Mouse (Mus musculus) hindbrain, embryonic 13.5 days (tissue): ENCODE measurements at regions not wholly inside any gene's neighbourhood (a gene's known extent, or its start where the extent isn't known, plus 50 kb on each side); places are given as distances from the start of the nearest gene placed in this dataset.

Experiments
- ATAC-seq: fragments of 200-750 bp; cut with Nextera tagmentation; 2 replicates; pipeline ENCODE4 v1.8.0; 2017; ENCODE audit warnings: moderate TSS enrichment; ENCODE audit not compliant: low FRiP score
- H3K27ac ChIP-seq: fragments of 300-500 bp; sonication (generic); 2 replicates; pipeline ENCODE4 v1.5.1; 2015; ENCODE audit warnings: inconsistent platforms, mild to moderate bottlenecking, moderate library complexity
- H3K27me3 ChIP-seq: fragments of 300-500 bp; sonication (generic); 2 replicates; pipeline ENCODE4 v1.6.1; 2015; ENCODE audit warnings: mild to moderate bottlenecking, inconsistent platforms
- H3K36me3 ChIP-seq: fragments of 300-500 bp; sonication (generic); 2 replicates; pipeline ENCODE4 v1.6.1; 2015; ENCODE audit warnings: mild to moderate bottlenecking, inconsistent platforms
- H3K4me1 ChIP-seq: fragments of 300-500 bp; sonication (generic); replicated peaks from 2 replicates; pipeline ENCODE4 v1.6.1; 2015; ENCODE audit warnings: inconsistent platforms
- H3K4me2 ChIP-seq: fragments of 300-500 bp; sonication (generic); 2 replicates; pipeline ENCODE4 v1.6.1; 2015; ENCODE audit warnings: inconsistent platforms, mild to moderate bottlenecking, moderate library complexity
- H3K4me3 ChIP-seq: fragments of 300-500 bp; sonication (generic); 2 replicates; pipeline ENCODE4 v1.5.1; 2015; ENCODE audit warnings: mild to moderate bottlenecking, inconsistent platforms
- H3K9ac ChIP-seq: fragments of 300-500 bp; sonication (generic); 2 replicates; pipeline ENCODE4 v1.6.1; 2015; ENCODE audit warnings: mild to moderate bottlenecking, inconsistent platforms
- H3K9me3 ChIP-seq: fragments of 300-500 bp; sonication (generic); 2 replicates; pipeline ENCODE4 v1.6.1; 2016; ENCODE audit warnings: inconsistent platforms
- WGBS: fragments of 180-500 bp; shearing (Covaris S2); methylation state at CpG from one replicate; pipeline ENCODE4 v1.1.7; 2015; 5-methylcytosine and 5-hydroxymethylcytosine counted together

- ATAC-seq = no peak
- H3K4me3 ChIP-seq = no peak overlapping the region
- H3K27me3 ChIP-seq = peaks cover 49% of the 10 kb centered on the region
- no peaks in the 10 kb centered on the region for H3K9me3 ChIP-seq
- peaks cover 13% of the 10 kb centered on the region for H3K4me1 ChIP-seq
- no peak overlapping the region for H3K27ac ChIP-seq
- no peak overlapping the region for H3K4me2 ChIP-seq
- 73% methylated on average over 7 of the region's 7 CpGs for WGBS
- no peak overlapping the region for H3K9ac ChIP-seq
- no peaks in the 10 kb centered on the region for H3K36me3 ChIP-seq
These were observed 122.1 kb upstream of the Hes1 start for GRCm38 (mm10) chr16:29942111-29942510.

GRCm38 (mm10) chr16:29943963-29944860 is 120.0 kb upstream of the Hes1 start:
- Histone ChIP-seq H3K27me3 (peaks cover 55% of the 10 kb centered on the region), H3K4me1 (peaks cover 13% of the 10 kb centered on the region), H3K4me2 (no peak overlapping the region), H3K9ac (no peak overlapping the region), H3K27ac (no peak overlapping the region), H3K9me3 (no peaks in the 10 kb centered on the region), H3K4me3 (no peak overlapping the region), H3K36me3 (no peaks in the 10 kb centered on the region)
- WGBS = 88% methylated on average over 10 of the region's 10 CpGs
- no peak for ATAC-seq

- Histone ChIP-seq H3K4me2 (no peak overlapping the region), H3K4me1 (peaks cover 16% of the 10 kb centered on the region), H3K9ac (no peak overlapping the region), H3K9me3 (no peaks in the 10 kb centered on the region), H3K36me3 (no peaks in the 10 kb centered on the region), H3K27ac (no peak overlapping the region), H3K4me3 (no peak overlapping the region), H3K27me3 (peaks cover 48% of the 10 kb centered on the region)
- WGBS = 47% methylated on average over 5 of the region's 5 CpGs
- ATAC-seq = no peak
These were observed 119.2 kb upstream of the Hes1 start for GRCm38 (mm10) chr16:29944966-29945365.

- H3K9ac ChIP-seq = peak overlapping the region; percentile 61
- H3K27me3 ChIP-seq = peaks cover 47% of the 10 kb centered on the region
- H3K4me2 ChIP-seq = peak overlapping the region; percentile 69
- 22% methylated on average over 9 of the region's 9 CpGs for WGBS
- H3K4me1 ChIP-seq = peaks cover 20% of the 10 kb centered on the region
- no peak for ATAC-seq
- peak overlapping the region; percentile 40 for H3K4me3 ChIP-seq
- H3K27ac ChIP-seq = peak overlapping the region; percentile 52; the same call in 1 of the 2 replicates
- no peaks in the 10 kb centered on the region for H3K9me3 ChIP-seq
- H3K36me3 ChIP-seq = no peaks in the 10 kb centered on the region
These were observed 118.8 kb upstream of the Hes1 start for GRCm38 (mm10) chr16:29945376-29945890.

GRCm38 (mm10) chr16:29945891-29946598 is 118.1 kb upstream of the Hes1 start:
- H3K4me2 ChIP-seq = peak overlapping the region; percentile 69
- H3K27ac ChIP-seq = peak overlapping the region; percentile 52
- peak overlapping the region; percentile 40 for H3K4me3 ChIP-seq
- 3% methylated on average over 39 of the region's 39 CpGs for WGBS
- H3K9me3 ChIP-seq = no peaks in the 10 kb centered on the region
- H3K27me3 ChIP-seq = peaks cover 45% of the 10 kb centered on the region
- peak overlapping the region; percentile 61 for H3K9ac ChIP-seq
- ATAC-seq = peak; percentile 70
- no peaks in the 10 kb centered on the region for H3K36me3 ChIP-seq
- H3K4me1 ChIP-seq = peaks cover 24% of the 10 kb centered on the region

- H3K9me3 ChIP-seq = no peaks in the 10 kb centered on the region
- no peak for ATAC-seq
- WGBS = 87% methylated on average over 5 of the region's 5 CpGs
These were observed 117.2 kb upstream of the Hes1 start for GRCm38 (mm10) chr16:29946966-29947365.

GRCm38 (mm10) chr16:29947670-29948069 is 116.5 kb upstream of the Hes1 start:
- no peak for ATAC-seq
- Histone ChIP-seq H3K9ac (no peak overlapping the region), H3K36me3 (no peaks in the 10 kb centered on the region), H3K9me3 (no peaks in the 10 kb centered on the region), H3K4me3 (no peak overlapping the region), H3K4me1 (peaks cover 24% of the 10 kb centered on the region), H3K4me2 (no peak overlapping the region), H3K27ac (no peak overlapping the region), H3K27me3 (peaks cover 48% of the 10 kb centered on the region)
- WGBS = 72% methylated on average over 5 of the region's 5 CpGs

More at GRCm38 (mm10) chr16:29946966-29947365, 117.2 kb upstream of the Hes1 start:
- Histone ChIP-seq H3K4me3 (no peak overlapping the region), H3K36me3 (no peaks in the 10 kb centered on the region), H3K27ac (no peak overlapping the region), H3K4me2 (no peak overlapping the region), H3K27me3 (peaks cover 50% of the 10 kb centered on the region), H3K9ac (no peak overlapping the region), H3K4me1 (peaks cover 24% of the 10 kb centered on the region)

- Histone ChIP-seq H3K4me1 (peaks cover 24% of the 10 kb centered on the region), H3K9me3 (no peaks in the 10 kb centered on the region), H3K4me3 (no peak overlapping the region), H3K4me2 (no peak overlapping the region), H3K36me3 (no peaks in the 10 kb centered on the region), H3K9ac (no peak overlapping the region), H3K27me3 (peaks cover 40% of the 10 kb centered on the region), H3K27ac (peak overlapping the region; percentile 66)
- no peak for ATAC-seq
- WGBS = 25% methylated on average over 9 of the region's 9 CpGs
These were observed 114.0 kb upstream of the Hes1 start for GRCm38 (mm10) chr16:29950136-29950535.

GRCm38 (mm10) chr16:29950791-29951190 is 113.4 kb upstream of the Hes1 start:
- ATAC-seq = no peak
- H3K27ac ChIP-seq = peak overlapping the region; percentile 66; the same call in 1 of the 2 replicates
- WGBS = 79% methylated on average over 4 of the region's 4 CpGs

GRCm38 (mm10) chr16:29954700-29955099 is 109.5 kb upstream of the Hes1 start:
- Histone ChIP-seq H3K4me2 (no peak overlapping the region), H3K9ac (no peak overlapping the region), H3K4me3 (no peak overlapping the region), H3K27ac (no peak overlapping the region), H3K36me3 (no peaks in the 10 kb centered on the region), H3K4me1 (peaks cover 14% of the 10 kb centered on the region), H3K9me3 (no peaks in the 10 kb centered on the region), H3K27me3 (peaks cover 16% of the 10 kb centered on the region; the same call in 1 of the 2 replicates)
- ATAC-seq = no peak
- 89% methylated on average over 10 of the region's 10 CpGs for WGBS

More at GRCm38 (mm10) chr16:29950791-29951190, 113.4 kb upstream of the Hes1 start:
- Histone ChIP-seq H3K4me3 (no peak overlapping the region), H3K4me1 (peaks cover 21% of the 10 kb centered on the region), H3K4me2 (no peak overlapping the region), H3K36me3 (no peaks in the 10 kb centered on the region), H3K27me3 (peaks cover 34% of the 10 kb centered on the region), H3K9me3 (no peaks in the 10 kb centered on the region), H3K9ac (no peak overlapping the region)

- no peak overlapping the region for H3K9ac ChIP-seq
- peaks cover 14% of the 10 kb centered on the region; the same call in 1 of the 2 replicates for H3K27me3 ChIP-seq
- H3K9me3 ChIP-seq = no peaks in the 10 kb centered on the region
- H3K36me3 ChIP-seq = no peaks in the 10 kb centered on the region
- 0 out of 2 replicates have a peak, but pooled peaks cover 3% of the 10 kb centered on the region for H3K4me1 ChIP-seq
- WGBS = 57% methylated on average over 7 of the region's 7 CpGs
- H3K4me3 ChIP-seq = no peak overlapping the region
- H3K27ac ChIP-seq = no peak overlapping the region
- ATAC-seq = no peak
- no peak overlapping the region for H3K4me2 ChIP-seq
These were observed 107.3 kb upstream of the Hes1 start for GRCm38 (mm10) chr16:29956904-29957303.
